Mouse (Mus musculus) intestine, embryonic 15.5 days (tissue): Measurements from ENCODE around the gene Vmn1r210. TPM values are rescaled to one million over a fixed set of nuclear protein-coding genes. Genes with fewer than 3 reads are reported as not detected.
"Not testable (repeated sequence)": the region's sequence is repeated elsewhere in the genome, so short reads cannot be mapped to it uniquely, and the experiment has no call there.

Experiments used
- ATAC-seq: fragments of 200-750 bp; cut with Nextera tagmentation; 2 replicates; pipeline ENCODE4 v1.8.0; 2017; ENCODE audit warnings: moderate TSS enrichment, moderate library complexity
- H3K27ac ChIP-seq: fragments of 300-500 bp; sonication (generic); 2 replicates; pipeline ENCODE4 v1.5.1; 2015; ENCODE audit warnings: mild to moderate bottlenecking, inconsistent platforms
- H3K27me3 ChIP-seq: fragments of 300-500 bp; sonication (generic); replicated peaks from 2 replicates; pipeline ENCODE4 v1.6.1; 2015; ENCODE audit warnings: inconsistent platforms
- H3K36me3 ChIP-seq: fragments of 300-500 bp; sonication (generic); 2 replicates; pipeline ENCODE4 v1.6.1; 2015; ENCODE audit warnings: inconsistent platforms
- H3K4me1 ChIP-seq: fragments of 300-500 bp; sonication (generic); replicated peaks from 2 replicates; pipeline ENCODE4 v1.6.1; 2015; ENCODE audit warnings: inconsistent platforms
- H3K4me2 ChIP-seq: fragments of 300-500 bp; sonication (generic); replicated peaks from 2 replicates; pipeline ENCODE4 v1.6.1; 2015; ENCODE audit warnings: mild to moderate bottlenecking, inconsistent platforms
- H3K4me3 ChIP-seq: fragments of 300-500 bp; sonication (generic); replicated peaks from 2 replicates; pipeline ENCODE4 v1.5.1; 2015; ENCODE audit warnings: inconsistent platforms
- H3K9ac ChIP-seq: fragments of 300-500 bp; sonication (generic); 2 replicates; pipeline ENCODE4 v1.6.1; 2015; ENCODE audit warnings: inconsistent platforms
- H3K9me3 ChIP-seq: fragments of 300-500 bp; sonication (generic); 2 replicates; pipeline ENCODE4 v1.6.1; 2016; ENCODE audit warnings: inconsistent platforms
- WGBS: fragments of 180-500 bp; shearing (Covaris S2); methylation state at CpG from one replicate; pipeline ENCODE4 v1.1.7; 2015; 5-methylcytosine and 5-hydroxymethylcytosine counted together
- polyA plus RNA-seq: library from polyadenylated mRNA; unstranded; fragments of >200 nt; fragmentation: Nextera tagmentation; extraction: Ambion mirVana; gene quantifications from 2 replicates; pipeline ENCODE4 v1.2.1, GENCODE M21; 2015

Vmn1r210 gene
- polyA plus RNA-seq = not detected in 2 replicates

DNA sequence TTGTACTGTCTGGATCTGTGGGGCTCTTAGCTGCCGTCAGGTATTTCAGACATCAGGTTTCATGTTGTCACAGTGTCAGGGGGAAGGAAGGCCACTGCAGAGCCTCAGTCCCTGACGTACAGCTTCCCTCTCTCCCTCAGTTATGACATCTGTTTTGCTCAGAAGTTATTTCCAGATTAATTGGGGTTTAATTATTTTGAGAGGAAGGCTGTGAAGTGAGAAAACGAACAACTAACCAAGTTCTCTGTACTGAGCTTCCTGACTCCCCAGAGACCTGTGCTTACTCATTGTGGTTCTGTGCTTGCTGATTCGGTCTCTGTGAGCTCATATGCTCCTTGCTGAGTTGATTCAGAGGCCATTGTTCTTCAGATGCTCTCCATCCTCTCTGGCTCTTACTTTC lies at the start of gene Vmn1r210:
Gene Vmn1r210, minus strand, starts transcription at position 101 of the 400 bp plus-strand sequence.
- H3K9ac ChIP-seq = no peak within 1 kb of the TSS
- no peak within 1 kb of the TSS for H3K4me3 ChIP-seq
- H3K27me3 ChIP-seq = no peaks in the 10 kb centered on the region
- no peak within 1 kb of the TSS for H3K4me2 ChIP-seq
- no peaks in the 10 kb centered on the region for H3K4me1 ChIP-seq
- no peaks in the 10 kb centered on the region for H3K36me3 ChIP-seq
- no peak within 1 kb of the TSS for H3K27ac ChIP-seq
- H3K9me3 ChIP-seq = no peaks in the 10 kb centered on the region
- no peak for ATAC-seq
- WGBS = 46% methylated on average over 4 of the region's 4 CpGs

- Histone ChIP-seq H3K9me3 (no peaks in the 10 kb centered on the region), H3K9ac (no peak overlapping the region), H3K4me1 (no peaks in the 10 kb centered on the region), H3K4me3 (no peak overlapping the region), H3K36me3 (no peaks in the 10 kb centered on the region), H3K27me3 (no peaks in the 10 kb centered on the region), H3K27ac (no peak overlapping the region), H3K4me2 (no peak overlapping the region)
- no peak for ATAC-seq
- 78% methylated on average over 1 of the region's 1 CpGs for WGBS
Measured at GRCm38 (mm10) chr13:22879257-22879656, 48.1 kb upstream of the Vmn1r210 start.

DNA sequence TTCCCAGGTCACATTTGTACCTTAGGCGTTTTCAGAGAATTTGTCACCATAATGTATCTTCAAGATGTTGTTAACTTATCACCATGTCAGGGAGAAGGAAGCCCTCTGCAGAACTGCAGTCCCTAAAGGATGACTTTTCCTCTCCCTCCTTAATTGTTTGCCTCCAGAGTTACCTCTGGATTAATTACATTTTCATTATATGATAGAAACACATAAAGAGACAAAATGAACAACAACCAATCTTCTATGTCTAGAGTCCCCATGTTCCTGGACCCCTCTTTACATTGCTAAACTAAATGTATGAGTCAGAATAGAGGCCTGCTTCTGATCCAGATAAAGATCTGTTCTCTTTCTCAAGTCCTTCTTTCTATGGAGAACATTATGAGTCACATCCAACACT lies 26.3 kb upstream of the Vmn1r210 start, which contains the start of gene Vmn1r211:
Gene Vmn1r211, minus strand, starts transcription at position 101 of the 400 bp plus-strand sequence.
- Histone ChIP-seq H3K9ac (no peak within 1 kb of the TSS), H3K27ac (no peak within 1 kb of the TSS), H3K27me3 (no peaks in the 10 kb centered on the region), H3K36me3 (no peaks in the 10 kb centered on the region), H3K4me2 (no peak within 1 kb of the TSS), H3K4me3 (no peak within 1 kb of the TSS), H3K9me3 (no peaks in the 10 kb centered on the region), H3K4me1 (no peaks in the 10 kb centered on the region)
- no peak for ATAC-seq
- 74% methylated on average over 1 of the region's 1 CpGs for WGBS

- ATAC-seq = no peak
- Histone ChIP-seq H3K9ac (no peak overlapping the region), H3K36me3 (no peaks in the 10 kb centered on the region), H3K27ac (no peak overlapping the region), H3K4me1 (no peaks in the 10 kb centered on the region), H3K4me3 (no peak overlapping the region), H3K4me2 (no peak overlapping the region), H3K9me3 (no peaks in the 10 kb centered on the region), H3K27me3 (no peaks in the 10 kb centered on the region)
- WGBS = 75% methylated on average over 4 of the region's 4 CpGs
Measured at GRCm38 (mm10) chr13:22854760-22855159, 23.6 kb upstream of the Vmn1r210 start.

DNA sequence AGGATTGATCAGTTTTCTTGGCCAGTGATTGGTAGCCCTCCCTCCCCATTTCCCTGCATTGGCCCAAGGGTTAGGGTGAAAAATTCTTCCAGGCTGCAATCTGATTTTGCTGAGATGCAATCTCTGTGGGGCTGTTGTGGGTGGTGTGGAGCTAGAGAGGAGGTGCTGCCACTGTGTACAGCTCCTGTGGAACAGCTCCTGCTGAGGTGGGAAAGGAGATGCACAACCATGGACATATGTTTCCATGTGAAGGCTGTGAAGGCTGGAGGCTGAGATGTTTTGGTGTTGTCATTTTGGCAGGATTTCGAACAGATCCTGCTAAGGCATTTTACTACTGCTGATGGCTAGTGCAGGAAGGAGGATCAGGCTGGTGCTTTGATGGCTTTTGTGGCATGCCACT lies 15.7 kb upstream of the Vmn1r210 start:
- ATAC-seq = no peak
- 63% methylated on average over 1 of the region's 1 CpGs for whole genome bisulfite sequencing

DNA sequence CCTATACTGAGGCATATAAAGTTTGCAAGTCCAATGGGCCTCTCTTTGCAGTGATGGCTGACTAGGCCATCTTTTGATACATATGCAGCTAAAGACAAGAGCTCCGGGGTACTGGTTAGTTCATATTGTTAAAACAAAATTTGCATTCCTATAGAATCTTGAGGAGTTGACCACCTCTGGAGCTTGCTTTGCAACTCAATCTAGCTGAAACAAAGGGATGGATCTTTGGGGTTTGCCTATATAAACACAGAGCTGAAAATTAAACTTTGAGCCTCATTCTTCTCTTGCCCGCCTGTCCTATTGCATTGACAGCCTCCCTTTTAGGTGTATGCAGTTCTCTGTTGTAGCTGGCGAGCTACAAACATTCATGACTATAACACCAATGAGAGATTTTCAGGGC lies 13.2 kb upstream of the Vmn1r210 start:
- H3K4me3 ChIP-seq, H3K9ac ChIP-seq, H3K36me3 ChIP-seq, ATAC-seq, H3K27ac ChIP-seq, H3K27me3 ChIP-seq, H3K4me2 ChIP-seq, H3K4me1 ChIP-seq, H3K9me3 ChIP-seq: not testable (repeated sequence)
- 73% methylated on average over 3 of the region's 3 CpGs for WGBS

More for the DNA sequence above, 15.7 kb upstream of the Vmn1r210 start:
- Histone ChIP-seq H3K36me3 (no peaks in the 10 kb centered on the region), H3K27me3 (no peaks in the 10 kb centered on the region), H3K4me1 (no peaks in the 10 kb centered on the region), H3K4me3 (no peak overlapping the region), H3K9ac (no peak overlapping the region), H3K4me2 (no peak overlapping the region), H3K9me3 (no peaks in the 10 kb centered on the region), H3K27ac (no peak overlapping the region)

GRCm38 (mm10) chr13:22829395-22829794 lies 1.8 kb downstream of the Vmn1r210 start:
- H3K4me3 ChIP-seq, H3K27me3 ChIP-seq, H3K27ac ChIP-seq, ATAC-seq, H3K4me2 ChIP-seq, H3K9me3 ChIP-seq, H3K4me1 ChIP-seq, H3K36me3 ChIP-seq, H3K9ac ChIP-seq: not testable (repeated sequence)
- 34% methylated on average over 7 of the region's 7 CpGs for WGBS

DNA sequence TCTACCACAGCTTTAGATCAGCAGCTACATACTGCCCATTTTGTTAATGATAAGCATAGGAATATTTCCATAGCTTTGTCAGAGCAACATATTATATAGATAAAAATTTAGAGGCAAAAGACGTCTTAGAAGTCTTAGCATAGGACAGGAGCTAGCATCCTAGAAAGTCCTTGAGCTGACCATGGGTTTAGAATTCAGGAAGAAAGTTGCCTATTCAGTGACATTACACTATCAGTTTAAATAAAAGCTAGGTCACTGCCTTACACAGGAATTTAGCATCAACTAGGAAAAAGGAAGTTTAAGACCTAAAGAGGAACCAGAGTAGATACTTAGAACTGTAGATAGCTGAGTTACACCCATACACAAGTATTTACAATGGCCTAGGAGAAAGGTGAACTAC lies 9.5 kb downstream of the Vmn1r210 start:
- not testable (repeated sequence) for H3K9me3 ChIP-seq, H3K27ac ChIP-seq, H3K36me3 ChIP-seq, H3K9ac ChIP-seq, H3K4me2 ChIP-seq, ATAC-seq, H3K4me1 ChIP-seq, H3K27me3 ChIP-seq, H3K4me3 ChIP-seq
- WGBS = 86% methylated on average over 1 of the region's 1 CpGs

- ATAC-seq, H3K27ac ChIP-seq, H3K4me1 ChIP-seq, H3K27me3 ChIP-seq, H3K36me3 ChIP-seq, H3K9me3 ChIP-seq, H3K9ac ChIP-seq, H3K4me3 ChIP-seq, H3K4me2 ChIP-seq: not testable (repeated sequence)
Measured at GRCm38 (mm10) chr13:22809582-22809981, 21.6 kb downstream of the Vmn1r210 start, which contains the start of gene Vmn1r209. Vmn1r209 (minus strand) TSS chr13:22809682.

DNA sequence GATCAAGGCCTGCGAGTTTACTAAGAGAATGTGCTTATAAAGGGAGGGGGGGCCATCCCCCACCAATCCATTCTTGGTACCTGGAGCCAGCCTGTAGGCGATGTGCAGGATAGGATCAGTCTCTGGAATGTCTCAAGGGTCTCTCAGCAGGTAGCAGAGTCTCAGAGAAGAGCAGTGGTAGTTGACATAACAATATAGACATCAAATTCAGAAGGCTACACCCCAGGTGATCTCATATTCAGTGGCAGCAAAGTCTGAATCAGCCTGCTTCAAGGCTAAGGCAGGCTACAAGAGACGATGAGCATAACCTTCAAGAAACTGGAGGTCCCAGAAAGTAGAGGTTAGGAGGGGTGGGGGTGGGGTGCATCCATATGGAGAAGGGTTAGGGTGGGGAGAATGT lies 43.1 kb downstream of the Vmn1r210 start:
- 73% methylated on average over 3 of the region's 3 CpGs for WGBS
- not testable (repeated sequence) for H3K27ac ChIP-seq, H3K4me1 ChIP-seq, H3K4me2 ChIP-seq, H3K9ac ChIP-seq, H3K36me3 ChIP-seq, H3K9me3 ChIP-seq, H3K27me3 ChIP-seq, H3K4me3 ChIP-seq, ATAC-seq

DNA sequence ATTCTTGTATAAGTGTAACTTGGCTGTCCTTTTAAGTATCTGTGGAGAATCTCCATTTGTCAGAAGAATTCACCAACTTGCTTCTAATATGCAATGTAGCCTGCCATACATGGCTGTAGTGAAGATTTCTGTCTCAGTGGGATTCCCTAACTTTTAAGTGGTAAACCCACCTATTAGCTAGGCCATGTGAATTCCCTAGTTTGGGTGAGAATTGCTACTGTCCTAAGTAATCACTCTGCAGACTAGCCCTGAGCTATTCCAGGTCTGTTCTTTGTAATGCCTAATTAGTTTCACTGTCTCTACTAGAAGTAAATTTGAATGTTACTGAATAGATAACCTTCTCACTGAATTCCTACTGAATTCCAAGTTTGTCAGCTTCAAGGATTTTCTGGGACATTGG lies 47.0 kb downstream of the Vmn1r210 start:
- not testable (repeated sequence) for H3K9ac ChIP-seq, H3K27me3 ChIP-seq, H3K9me3 ChIP-seq

DNA sequence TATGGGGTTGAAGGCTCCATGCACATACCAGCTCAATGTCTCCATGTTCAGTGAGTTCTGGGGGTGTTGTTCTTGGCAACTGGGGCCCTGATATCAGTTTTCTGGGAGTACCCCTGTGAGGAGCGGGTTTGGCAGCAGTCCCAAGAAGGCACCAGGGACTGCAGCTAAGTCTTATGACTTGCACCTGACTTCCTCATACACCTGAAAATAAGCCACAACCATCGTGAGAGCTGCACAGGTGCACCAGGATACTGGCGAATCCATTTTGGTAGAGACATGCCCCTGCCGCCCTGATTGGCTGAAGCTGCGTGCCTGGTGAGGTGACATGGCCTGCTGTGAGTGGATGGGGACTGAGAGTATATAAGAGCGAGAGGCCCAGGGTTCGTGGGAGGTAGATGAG lies 53.8 kb downstream of the Vmn1r210 start, which contains the start of gene Vmn1r208:
Gene Vmn1r208, minus strand, starts transcription at position 101 of the 400 bp plus-strand sequence.
- H3K27me3 ChIP-seq, H3K36me3 ChIP-seq, H3K4me1 ChIP-seq, H3K9me3 ChIP-seq, H3K9ac ChIP-seq, H3K4me2 ChIP-seq, H3K27ac ChIP-seq, ATAC-seq, H3K4me3 ChIP-seq: not testable (repeated sequence)
- WGBS = no CpG with 5 or more reads among the region's 7 CpGs

More for the DNA sequence above, 47.0 kb downstream of the Vmn1r210 start:
- H3K27ac ChIP-seq, H3K36me3 ChIP-seq, H3K4me1 ChIP-seq, H3K4me2 ChIP-seq, ATAC-seq, H3K4me3 ChIP-seq: not testable (repeated sequence)
